Mouse (Mus musculus) testis, adult 2 months (tissue): Measurements from ENCODE around the gene Lenep.
"Not testable (repeated sequence)": the region's sequence is repeated elsewhere in the genome, so short reads cannot be mapped to it uniquely, and the experiment has no call there.

Experiments used
- CTCF ChIP-seq: fragments of 200-500 bp; IDR thresholded peaks from 2 replicates; pipeline ENCODE4 v1.5.1; 2012; ENCODE audit warnings: low read depth, mild to moderate bottlenecking, inconsistent platforms, low read length, moderate library complexity; ENCODE audit not compliant: control insufficient read depth, insufficient read depth, insufficient replicate concordance
- POLR2A ChIP-seq: fragments of 200-500 bp; IDR thresholded peaks from 2 replicates; pipeline ENCODE4 v1.6.1; 2012; ENCODE audit warnings: low read depth, mild to moderate bottlenecking, inconsistent platforms, low read length, moderate library complexity; ENCODE audit not compliant: control insufficient read depth

GRCm38 (mm10) chr3:89429021-89429420, 26.4 kb upstream of the Lenep start:
- not testable (repeated sequence) for TF ChIP-seq POLR2A, CTCF
